Mouse (Mus musculus) thymus, postnatal 10 days (tissue): ENCODE results near the gene Nusap1.
"Not testable (repeated sequence)": the region's sequence is repeated elsewhere in the genome, so short reads cannot be mapped to it uniquely, and the experiment has no call there.

Source experiments
- DNase-seq, 2 experiments: peaks; one replicate each; pipeline ENCODE4 v3.0.0; 2021; ENCODE audit warnings: low spot score in 2 of 2

Gene Nusap1

DNA sequence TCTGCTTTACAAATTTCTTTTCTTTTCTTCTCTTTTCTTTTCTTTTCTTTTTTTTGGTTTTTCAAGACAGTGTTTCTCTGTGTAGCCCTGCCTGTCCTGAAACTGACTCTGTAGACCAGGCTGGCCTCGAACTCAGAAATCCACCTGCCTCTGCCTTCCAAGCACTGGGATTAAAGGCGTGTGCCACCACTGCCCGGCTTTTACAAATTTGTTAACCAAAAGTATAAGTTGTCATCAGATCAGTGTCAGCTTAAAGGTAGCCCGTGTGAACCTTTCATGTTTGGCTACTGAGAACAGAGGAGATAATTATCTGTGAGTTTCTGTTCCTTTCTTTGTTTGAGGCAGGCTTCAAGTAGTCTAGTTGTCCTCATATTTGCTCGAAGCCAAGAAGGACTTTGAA is 26.2 kb downstream of the Nusap1 start:
- DNase-seq, result no peak

DNA sequence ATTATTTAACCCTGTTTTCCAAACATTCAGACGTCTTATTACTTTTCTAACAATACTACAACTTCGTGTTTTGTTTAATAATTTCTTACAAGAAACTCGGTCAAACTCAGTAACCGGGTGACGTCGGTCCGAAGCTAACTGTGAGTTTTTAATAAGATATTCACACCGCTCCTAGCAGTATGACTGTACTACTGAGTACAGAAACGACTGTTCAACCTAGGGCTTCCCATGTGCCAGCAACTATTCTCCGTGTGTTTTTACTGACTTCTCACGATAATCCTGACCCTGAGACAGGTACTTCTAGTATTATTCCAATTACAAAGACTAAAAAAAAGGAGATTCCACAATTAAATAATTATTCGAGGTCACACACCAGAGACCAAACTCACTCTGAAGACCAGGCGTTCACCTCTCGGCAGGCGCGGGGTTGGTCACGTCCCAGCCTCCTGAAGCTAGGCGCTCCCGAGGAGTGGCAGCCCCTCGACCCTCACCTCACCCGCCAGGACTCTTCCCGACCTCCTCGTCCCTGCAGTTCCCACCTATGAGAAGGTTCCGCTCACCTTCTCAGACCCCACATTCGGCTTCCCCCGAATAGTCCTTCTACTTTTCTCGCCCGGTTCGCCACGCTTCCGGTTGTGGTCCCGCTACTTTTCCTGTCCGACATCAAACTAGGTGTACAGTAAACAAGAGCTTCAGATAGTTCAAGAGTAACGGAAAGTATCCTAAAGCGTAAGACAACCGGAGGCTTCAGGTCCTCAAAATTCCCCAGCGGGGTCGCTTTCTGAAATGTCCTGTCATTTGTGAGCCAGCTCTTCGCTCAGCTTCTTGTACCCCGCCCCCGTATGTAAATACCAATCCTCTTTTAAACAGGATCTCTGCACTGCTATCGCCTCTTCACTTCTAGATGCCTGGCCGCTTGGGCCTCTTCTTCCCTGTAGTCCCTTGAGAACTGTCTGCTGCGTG is 44.4 kb downstream of the Nusap1 start, which contains the start of gene Ndufaf1:
Gene Ndufaf1 (minus strand): TSS at position 608 of the 963 bp plus-strand sequence.
- DNase-seq, result peak; percentile 68 to 78

DNA sequence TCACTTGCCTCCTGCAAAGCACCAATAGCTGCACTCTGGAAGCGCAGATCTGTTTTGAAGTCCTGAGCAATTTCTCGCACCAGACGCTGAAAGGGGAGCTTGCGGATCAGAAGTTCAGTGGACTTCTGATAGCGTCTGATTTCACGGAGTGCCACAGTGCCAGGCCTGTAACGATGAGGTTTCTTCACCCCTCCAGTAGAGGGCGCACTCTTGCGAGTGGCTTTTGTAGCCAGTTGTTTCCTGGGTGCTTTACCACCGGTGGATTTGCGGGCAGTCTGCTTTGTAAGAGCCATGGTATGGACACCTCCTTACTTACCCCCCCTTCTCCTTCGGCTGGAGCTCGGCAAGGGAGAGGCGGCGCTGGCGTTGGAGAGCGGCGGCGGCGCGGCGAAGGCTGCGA is 47.6 kb downstream of the Nusap1 start:
- not testable (repeated sequence) for DNase-seq

DNA sequence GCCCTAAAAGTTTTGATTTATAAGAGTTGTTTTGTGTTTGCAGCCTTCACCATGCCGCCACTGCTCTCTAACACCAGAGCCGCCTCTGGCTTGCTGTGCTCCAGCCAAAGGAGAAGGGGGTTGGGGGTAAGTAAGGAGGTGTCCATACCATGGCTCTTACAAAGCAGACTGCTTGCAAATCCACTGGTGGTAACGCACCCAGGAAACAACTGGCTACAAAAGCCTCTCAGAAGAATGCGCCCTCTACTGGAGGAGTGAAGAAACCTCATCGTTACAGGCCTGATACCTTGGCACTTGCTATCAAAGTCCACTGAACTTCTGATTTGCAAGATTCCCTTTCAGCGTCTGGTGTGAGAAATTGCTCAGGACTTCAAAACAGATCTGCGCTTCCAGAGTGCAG is 50.9 kb downstream of the Nusap1 start:
- peak in 1 of 2 experiments; percentile 50 for DNase-seq

DNA sequence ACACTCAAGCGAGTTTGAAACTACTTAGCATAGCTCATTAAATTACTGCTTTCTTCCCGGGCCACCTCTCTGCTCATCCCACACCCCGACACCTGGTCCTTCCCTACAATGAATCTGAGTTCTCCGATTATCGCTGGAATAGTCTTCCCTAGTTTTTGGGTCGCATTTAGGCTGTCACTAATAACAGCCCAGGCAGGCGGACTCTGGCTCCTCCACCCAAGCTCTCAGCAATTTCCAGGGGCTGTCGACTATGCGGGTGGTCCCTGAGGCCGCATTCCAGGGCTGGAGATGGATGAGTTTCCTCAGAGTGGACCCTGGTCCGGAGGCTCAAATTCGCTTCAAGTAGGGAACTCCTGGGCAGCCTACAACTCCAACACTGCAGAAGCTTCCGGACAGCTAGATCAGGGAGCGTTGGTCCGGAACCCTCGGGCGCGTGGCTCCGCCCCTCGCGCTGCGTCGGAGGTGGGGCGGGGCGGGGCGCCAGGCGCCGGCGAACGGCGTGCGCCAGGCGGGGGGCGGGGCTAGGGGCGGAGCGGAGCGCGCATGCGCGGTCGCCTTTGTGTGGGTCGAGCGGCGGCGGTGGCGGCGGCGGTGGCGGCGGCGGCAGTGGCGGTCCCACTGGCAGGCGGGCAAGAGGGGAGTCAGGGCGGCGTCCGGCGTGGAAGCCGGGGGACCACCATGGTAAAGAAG is 56.6 kb downstream of the Nusap1 start, which contains the start of gene Rtf1:
Gene Rtf1 (plus strand): TSS at position 544 of the 690 bp plus-strand sequence.
- DNase-seq, result peak; percentile 92 to 99

DNA sequence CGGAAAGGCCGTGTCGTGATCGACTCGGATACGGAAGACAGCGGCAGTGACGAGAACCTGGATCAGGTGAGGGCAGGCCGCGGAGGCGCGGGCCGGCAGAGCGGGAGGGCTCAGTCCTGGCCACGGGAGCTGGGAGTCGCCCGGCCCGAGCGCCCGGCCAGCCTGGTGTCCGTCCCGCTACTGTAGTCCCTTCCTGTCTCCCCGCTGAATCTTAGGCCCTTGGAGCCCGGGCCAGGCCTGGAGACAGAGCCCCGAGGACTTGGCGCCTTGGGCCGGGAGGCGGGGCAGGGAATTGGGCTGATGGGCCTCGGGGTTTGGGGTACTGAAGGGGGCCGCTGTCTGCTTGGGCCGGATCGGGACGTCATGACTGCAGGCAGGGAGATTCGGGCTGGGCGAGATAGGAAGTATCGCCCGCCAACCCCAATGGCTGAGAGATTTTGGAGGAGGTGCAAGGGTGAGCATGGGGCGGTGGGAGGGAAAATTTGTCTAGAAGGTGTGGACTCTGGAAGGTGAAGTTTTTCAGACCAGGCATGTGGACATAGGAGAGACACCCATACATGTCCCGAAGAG is 57.2 kb downstream of the Nusap1 start:
- DNase-seq, result no peak

DNA sequence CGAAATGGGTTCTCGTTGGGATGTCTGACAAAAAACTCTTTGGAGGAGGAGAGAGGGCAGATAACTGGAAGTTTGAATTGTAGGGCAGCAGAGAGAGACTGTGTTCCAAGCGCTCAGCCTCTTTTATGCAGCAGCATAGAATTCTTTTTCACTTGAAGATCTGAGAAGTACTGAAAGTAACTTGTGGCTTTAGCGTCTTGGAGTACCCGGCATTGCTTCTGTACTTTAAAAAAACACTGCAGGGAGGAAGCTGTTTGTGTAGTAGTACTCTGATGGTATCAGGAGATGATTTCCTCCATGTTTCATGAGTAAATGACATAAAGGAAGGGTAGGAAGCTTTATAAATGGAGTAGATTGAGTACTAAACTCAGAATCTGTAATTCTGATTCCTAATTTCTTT is 57.7 kb downstream of the Nusap1 start:
- peak in 1 of 2 experiments; percentile 13 for DNase-seq

DNA sequence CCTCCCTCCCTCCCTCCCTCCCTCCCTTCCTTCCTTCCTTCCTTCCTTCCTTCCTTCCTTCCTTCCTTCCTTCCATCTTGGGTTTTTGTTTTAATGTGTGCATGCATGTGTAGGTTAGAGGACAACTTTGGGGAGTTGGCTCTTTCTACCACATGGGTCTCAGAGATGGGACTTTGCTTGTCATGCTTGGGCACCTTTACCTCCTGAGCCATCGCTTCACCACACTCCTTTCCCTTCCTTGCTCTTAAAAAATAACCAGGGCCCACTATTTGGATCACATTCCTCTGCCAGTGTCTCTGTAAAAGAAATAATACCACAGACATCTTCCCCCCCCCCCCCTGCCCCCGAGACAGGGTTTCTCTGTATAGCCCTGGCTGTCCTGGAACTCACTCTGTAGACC is 65.6 kb downstream of the Nusap1 start:
- no peak for DNase-seq

DNA sequence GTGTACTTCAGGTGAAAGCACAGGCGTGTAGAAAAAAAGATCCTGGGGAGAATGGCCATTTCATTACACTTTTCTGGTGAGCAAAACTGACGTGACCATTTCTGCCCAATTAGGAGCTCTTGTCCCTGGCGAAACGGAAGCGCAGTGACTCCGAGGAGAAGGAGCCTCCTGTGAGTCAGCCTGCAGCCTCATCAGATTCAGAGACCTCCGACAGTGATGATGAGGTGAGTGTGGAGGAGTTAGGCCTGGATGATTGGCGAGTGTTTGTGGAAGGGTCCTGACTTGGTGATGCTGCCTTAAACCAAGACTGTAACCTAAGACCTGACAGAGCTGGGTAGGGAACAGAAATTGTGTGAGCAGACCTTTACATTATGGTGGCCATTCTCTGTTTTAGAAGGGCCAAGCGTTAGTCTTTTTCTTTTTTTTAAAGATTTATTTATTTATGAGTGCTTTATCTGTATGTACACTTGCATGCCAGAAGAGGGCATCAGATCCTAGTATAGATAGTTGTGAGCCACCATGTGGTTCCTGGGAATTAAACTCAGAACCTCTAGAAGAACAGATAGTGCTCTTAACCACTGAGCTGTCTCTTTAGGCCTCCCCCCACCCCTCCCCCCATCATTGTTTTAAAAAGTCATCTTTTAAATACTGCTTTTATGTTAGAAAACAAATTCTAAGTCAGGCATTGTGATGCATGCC is 74.1 kb downstream of the Nusap1 start:
- no peak for DNase-seq

DNA sequence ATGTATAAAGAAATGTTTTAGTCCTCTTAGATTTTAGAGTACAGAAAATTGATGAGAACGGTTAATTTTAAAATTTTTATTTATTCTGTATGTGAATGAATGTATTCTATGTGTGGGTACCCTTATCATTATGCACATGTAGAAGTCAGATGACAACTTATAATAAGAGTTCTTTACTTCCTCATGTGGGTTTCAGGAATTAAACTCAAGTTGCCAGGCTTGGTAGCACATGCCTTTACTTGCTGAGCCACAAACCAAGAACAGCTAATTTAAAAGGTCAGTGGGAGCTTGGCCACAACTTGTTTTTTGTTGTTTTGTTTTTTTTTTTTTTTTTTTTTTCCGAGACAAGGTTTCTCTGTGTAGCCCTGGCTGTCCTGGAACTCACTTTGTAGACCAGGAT is 76.7 kb downstream of the Nusap1 start:
- DNase-seq, result no peak

DNA sequence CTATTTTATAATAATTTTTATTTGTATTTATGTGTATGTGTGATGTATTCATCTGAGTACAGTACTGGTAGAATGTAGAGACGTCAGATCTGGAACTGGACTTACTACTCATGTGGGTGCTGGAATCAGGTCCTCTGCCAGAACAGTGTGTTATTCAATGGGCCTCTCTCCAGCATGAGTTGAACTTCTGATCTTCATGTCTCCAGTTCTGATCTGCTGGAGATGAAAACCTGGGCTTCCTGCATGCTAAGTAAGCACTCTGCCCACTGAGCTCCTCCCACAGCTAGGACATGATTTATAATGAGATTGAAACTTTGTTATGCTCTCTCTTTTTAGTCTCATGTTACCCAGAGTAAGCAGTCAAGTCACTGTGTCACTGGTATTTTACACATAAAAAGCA is 78.0 kb downstream of the Nusap1 start:
- no peak for DNase-seq

DNA sequence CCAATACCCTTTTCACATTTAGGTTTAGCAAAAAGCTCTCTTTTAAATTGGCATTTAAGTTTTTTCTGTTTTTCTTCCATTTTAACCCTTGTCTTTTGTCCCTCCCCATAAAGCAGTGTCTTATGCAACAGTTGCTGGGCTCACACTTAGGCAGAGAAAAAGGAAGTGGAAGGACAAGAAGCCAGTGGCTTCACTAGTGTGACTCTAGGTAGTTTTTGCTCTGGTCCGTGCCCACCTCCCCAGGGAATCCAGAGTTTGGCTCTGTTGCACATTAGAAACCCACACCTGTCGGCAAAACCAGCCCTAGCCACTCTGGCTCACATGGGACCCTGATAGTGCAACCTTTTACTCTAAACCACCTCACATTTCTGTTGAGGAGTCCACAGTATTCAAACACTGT is 80.4 kb downstream of the Nusap1 start:
- no peak for DNase-seq

DNA sequence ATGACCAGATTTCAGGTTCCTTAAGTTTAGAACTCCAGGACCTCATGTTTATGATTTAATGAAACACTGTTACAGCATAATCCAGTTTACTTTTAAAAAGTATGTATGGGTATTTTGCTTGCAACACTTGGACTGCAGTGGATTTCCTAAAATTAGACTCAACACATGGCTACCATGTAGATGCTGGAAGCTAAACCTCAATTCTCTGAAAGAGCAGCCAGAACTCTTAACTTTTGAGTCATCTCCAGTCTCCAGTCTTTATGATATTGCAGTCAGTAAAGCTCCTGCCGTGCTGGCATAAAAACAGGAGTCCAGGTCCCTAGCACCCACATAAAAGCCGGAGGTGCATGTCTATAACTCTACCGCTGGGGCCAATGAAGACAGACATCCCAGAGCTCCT is 81.9 kb downstream of the Nusap1 start:
- DNase-seq, result no peak
